Mouse (Mus musculus) forebrain, embryonic 10.5 days (tissue): Measurements from ENCODE around the gene Slco6d1. TPM values are rescaled to one million over a fixed set of nuclear protein-coding genes. Genes with fewer than 3 reads are reported as not detected.
"Not testable (repeated sequence)": the region's sequence is repeated elsewhere in the genome, so short reads cannot be mapped to it uniquely, and the experiment has no call there.

ENCODE experiments used
- DNase-seq: peaks from one replicate; pipeline ENCODE4 v3.0.0-alpha.2; 2017; ENCODE audit warnings: low spot score; ENCODE audit errors: extremely low spot score
- H3K27ac ChIP-seq: fragments of 300-500 bp; sonication (generic); 2 replicates; pipeline ENCODE4 v1.5.1; 2016; ENCODE audit warnings: mild to moderate bottlenecking
- H3K27me3 ChIP-seq: fragments of 300-500 bp; sonication (generic); 2 replicates; pipeline ENCODE4 v1.6.1; 2016; ENCODE audit warnings: mild to moderate bottlenecking; ENCODE audit not compliant: poor library complexity, severe bottlenecking
- H3K36me3 ChIP-seq: fragments of 300-500 bp; sonication (generic); replicated peaks from 2 replicates; pipeline ENCODE4 v1.6.1; 2016; ENCODE audit warnings: mild to moderate bottlenecking, moderate library complexity
- H3K4me1 ChIP-seq: fragments of 300-500 bp; sonication (generic); 2 replicates; pipeline ENCODE4 v1.6.1; 2016
- H3K4me3 ChIP-seq: fragments of 300-500 bp; sonication (generic); 2 replicates; pipeline ENCODE4 v1.5.1; 2016; ENCODE audit warnings: mild to moderate bottlenecking, moderate library complexity
- H3K9me3 ChIP-seq: fragments of 300-500 bp; sonication (generic); 2 replicates; pipeline ENCODE4 v1.6.1; 2016; ENCODE audit warnings: mild to moderate bottlenecking, moderate library complexity
- WGBS: fragments of 180-500 bp; shearing (Covaris S2); methylation state at CpG from one replicate; pipeline ENCODE4 v1.1.7; 2016; 5-methylcytosine and 5-hydroxymethylcytosine counted together
- polyA plus RNA-seq: library from polyadenylated mRNA; unstranded; fragments of >200 nt; fragmentation: Nextera tagmentation; extraction: Ambion mirVana; gene quantifications from 2 replicates; pipeline ENCODE4 v1.2.1, GENCODE M21; 2016

The Slco6d1 gene
- not detected in 2 replicates for polyA plus RNA-seq

GRCm38 (mm10) chr1:98420824-98421223 lies at the start of gene Slco6d1:
Slco6d1 (plus strand) TSS chr1:98421124.
- no peak for DNase-seq
- H3K4me1 ChIP-seq, result no peaks in the 10 kb centered on the region
- no peak within 1 kb of the TSS for H3K27ac ChIP-seq
- 89% methylated on average over 10 of the region's 10 CpGs for WGBS
- no peak within 1 kb of the TSS for H3K4me3 ChIP-seq
- H3K9me3 ChIP-seq, result no peaks in the 10 kb centered on the region
- no peaks in the 10 kb centered on the region for H3K36me3 ChIP-seq
- H3K27me3 ChIP-seq, result no peaks in the 10 kb centered on the region

- DNase-seq, result no peak
- no peaks in the 10 kb centered on the region for H3K4me1 ChIP-seq
- H3K36me3 ChIP-seq, result no peaks in the 10 kb centered on the region
- H3K27ac ChIP-seq, result no peak overlapping the region
- no peaks in the 10 kb centered on the region for H3K27me3 ChIP-seq
- no peaks in the 10 kb centered on the region for H3K9me3 ChIP-seq
- H3K4me3 ChIP-seq, result no peak overlapping the region
Observed at GRCm38 (mm10) chr1:98392001-98392400, 28.9 kb upstream of the Slco6d1 start.

- no peaks in the 10 kb centered on the region for H3K36me3 ChIP-seq
- no peaks in the 10 kb centered on the region for H3K27me3 ChIP-seq
- no peaks in the 10 kb centered on the region for H3K4me1 ChIP-seq
- no peaks in the 10 kb centered on the region for H3K9me3 ChIP-seq
- no peak for DNase-seq
- WGBS, result 85% methylated on average over 4 of the region's 4 CpGs
- no peak overlapping the region for H3K27ac ChIP-seq
- H3K4me3 ChIP-seq, result no peak overlapping the region
Observed at GRCm38 (mm10) chr1:98447929-98448328, 27.0 kb downstream of the Slco6d1 start.

GRCm38 (mm10) chr1:98459224-98459623 lies 38.3 kb downstream of the Slco6d1 start:
- H3K36me3 ChIP-seq, H3K27ac ChIP-seq, H3K4me1 ChIP-seq, H3K27me3 ChIP-seq, H3K4me3 ChIP-seq, DNase-seq, H3K9me3 ChIP-seq: not testable (repeated sequence)
- WGBS, result 91% methylated on average over 8 of the region's 8 CpGs

- not testable (repeated sequence) for DNase-seq, H3K36me3 ChIP-seq, H3K9me3 ChIP-seq, H3K4me1 ChIP-seq, H3K4me3 ChIP-seq, H3K27me3 ChIP-seq, H3K27ac ChIP-seq
- WGBS, result 83% methylated on average over 1 of the region's 1 CpGs
Observed at GRCm38 (mm10) chr1:98476381-98476780, 55.5 kb downstream of the Slco6d1 start.

- no peaks in the 10 kb centered on the region for H3K4me1 ChIP-seq
- no peak overlapping the region for H3K4me3 ChIP-seq
- WGBS, result 89% methylated on average over 2 of the region's 2 CpGs
- no peaks in the 10 kb centered on the region for H3K9me3 ChIP-seq
- H3K36me3 ChIP-seq, result no peaks in the 10 kb centered on the region
- DNase-seq, result no peak
- H3K27me3 ChIP-seq, result no peaks in the 10 kb centered on the region
- H3K27ac ChIP-seq, result no peak overlapping the region
Observed at GRCm38 (mm10) chr1:98479243-98479642, 58.3 kb downstream of the Slco6d1 start.

GRCm38 (mm10) chr1:98505982-98506381 lies 85.1 kb downstream of the Slco6d1 start:
- no peak for DNase-seq
- no peak overlapping the region for H3K27ac ChIP-seq
- WGBS, result 85% methylated on average over 2 of the region's 2 CpGs
- no peaks in the 10 kb centered on the region for H3K4me1 ChIP-seq
- no peaks in the 10 kb centered on the region for H3K36me3 ChIP-seq
- no peak overlapping the region for H3K4me3 ChIP-seq
- H3K9me3 ChIP-seq, result no peaks in the 10 kb centered on the region
- H3K27me3 ChIP-seq, result no peaks in the 10 kb centered on the region

GRCm38 (mm10) chr1:98522977-98523376 lies 102.1 kb downstream of the Slco6d1 start:
- H3K27ac ChIP-seq, result no peak overlapping the region
- DNase-seq, result no peak
- H3K9me3 ChIP-seq, result no peaks in the 10 kb centered on the region
- no peaks in the 10 kb centered on the region for H3K36me3 ChIP-seq
- no peak overlapping the region for H3K4me3 ChIP-seq
- 87% methylated on average over 2 of the region's 2 CpGs for WGBS
- no peaks in the 10 kb centered on the region for H3K4me1 ChIP-seq
- no peaks in the 10 kb centered on the region for H3K27me3 ChIP-seq

- Histone ChIP-seq H3K27ac (no peak overlapping the region), H3K4me1 (no peaks in the 10 kb centered on the region), H3K36me3 (no peaks in the 10 kb centered on the region), H3K27me3 (no peaks in the 10 kb centered on the region), H3K9me3 (no peaks in the 10 kb centered on the region), H3K4me3 (no peak overlapping the region)
- DNase-seq, result no peak
Observed at GRCm38 (mm10) chr1:98523537-98523936, 102.6 kb downstream of the Slco6d1 start.

- not testable (repeated sequence) for H3K9me3 ChIP-seq, H3K4me3 ChIP-seq, DNase-seq, H3K27ac ChIP-seq, H3K27me3 ChIP-seq, H3K4me1 ChIP-seq, H3K36me3 ChIP-seq
- 87% methylated on average over 2 of the region's 2 CpGs for WGBS
Observed at GRCm38 (mm10) chr1:98528368-98528767, 107.4 kb downstream of the Slco6d1 start.

- Histone ChIP-seq H3K27me3 (no peaks in the 10 kb centered on the region), H3K36me3 (no peaks in the 10 kb centered on the region), H3K27ac (no peak overlapping the region), H3K4me3 (no peak overlapping the region), H3K4me1 (no peaks in the 10 kb centered on the region), H3K9me3 (no peaks in the 10 kb centered on the region)
- no peak for DNase-seq
- 85% methylated on average over 2 of the region's 2 CpGs for whole genome bisulfite sequencing
Observed at GRCm38 (mm10) chr1:98545372-98545771, 124.4 kb downstream of the Slco6d1 start.

- no peaks in the 10 kb centered on the region for H3K9me3 ChIP-seq
- no peaks in the 10 kb centered on the region for H3K36me3 ChIP-seq
- H3K27ac ChIP-seq, result no peak overlapping the region
- 90% methylated on average over 2 of the region's 2 CpGs for WGBS
- H3K4me3 ChIP-seq, result no peak overlapping the region
- no peaks in the 10 kb centered on the region for H3K27me3 ChIP-seq
- no peak for DNase-seq
- H3K4me1 ChIP-seq, result no peaks in the 10 kb centered on the region
Observed at GRCm38 (mm10) chr1:98554388-98554787, 133.5 kb downstream of the Slco6d1 start.

GRCm38 (mm10) chr1:98565701-98566100 lies 144.8 kb downstream of the Slco6d1 start:
- Histone ChIP-seq H3K9me3 (no peaks in the 10 kb centered on the region), H3K4me3 (no peak overlapping the region), H3K4me1 (no peaks in the 10 kb centered on the region), H3K36me3 (no peaks in the 10 kb centered on the region), H3K27me3 (no peaks in the 10 kb centered on the region), H3K27ac (no peak overlapping the region)
- DNase-seq, result no peak
